Mouse (Mus musculus): Measurements from ENCODE around the gene 4921517D22Rik.

Gene 4921517D22Rik

GRCm38 (mm10) chr13:59661387-59661786, 32.5 kb downstream of the 4921517D22Rik start:
- DNase-seq (ENCODE audit: low read depth, low spot score) = no peak

GRCm38 (mm10) chr13:59660371-59660770, 33.5 kb downstream of the 4921517D22Rik start:
- DNase-seq (ENCODE audit: low read depth, low spot score) = no peak

- DNase-seq (ENCODE audit: low read depth, low spot score) = no peak
These were observed 36.1 kb downstream of the 4921517D22Rik start for GRCm38 (mm10) chr13:59657781-59658180.

DNA sequence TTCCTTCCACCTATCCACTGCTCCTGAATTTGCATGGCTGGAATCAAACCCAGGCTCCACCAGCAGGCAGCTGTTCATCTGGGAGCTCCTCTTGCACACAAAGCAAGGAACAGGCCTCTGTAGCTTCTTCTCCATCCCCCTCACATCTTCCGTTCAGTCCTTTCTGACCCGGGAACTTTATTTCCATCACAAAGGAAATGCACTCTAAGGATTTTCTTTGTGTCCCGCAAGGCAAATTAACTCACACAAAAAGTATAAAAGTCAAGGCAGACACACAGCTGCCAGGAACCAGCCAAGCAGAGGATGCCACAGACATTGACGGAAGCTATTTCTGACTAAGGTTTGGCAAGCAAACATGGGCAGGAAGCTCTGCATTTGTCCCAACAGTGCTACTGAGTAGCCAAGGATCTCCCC, 36.9 kb downstream of the 4921517D22Rik start:
- no peak for DNase-seq (ENCODE audit: low read depth, low spot score)

DNA sequence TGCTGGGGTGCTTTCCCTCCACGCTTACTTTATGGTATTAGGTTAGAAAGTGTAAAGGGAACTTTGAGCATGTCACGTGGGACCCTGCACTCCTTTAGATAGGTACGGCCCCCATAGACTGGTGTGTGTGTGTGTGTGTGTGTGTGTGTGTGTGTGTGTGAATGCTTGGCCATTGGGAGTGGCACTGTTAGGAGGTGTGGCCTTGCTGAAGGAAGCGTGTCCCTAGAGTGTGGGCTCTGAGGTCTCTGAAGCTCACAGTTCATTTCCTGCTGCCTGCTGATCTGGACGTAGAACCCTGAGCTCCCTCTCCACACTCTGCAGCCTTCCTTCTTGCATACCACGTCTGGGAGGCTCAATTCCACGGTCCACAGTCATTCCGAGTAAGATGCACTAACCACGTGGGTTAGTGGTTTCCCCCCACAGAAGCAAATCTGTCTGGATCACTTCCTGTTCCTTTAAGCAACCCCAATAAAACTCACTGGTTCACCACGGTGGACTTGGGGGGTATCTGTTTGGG, 37.5 kb downstream of the 4921517D22Rik start:
- DNase-seq (ENCODE audit: low read depth, low spot score) = no peak

DNA sequence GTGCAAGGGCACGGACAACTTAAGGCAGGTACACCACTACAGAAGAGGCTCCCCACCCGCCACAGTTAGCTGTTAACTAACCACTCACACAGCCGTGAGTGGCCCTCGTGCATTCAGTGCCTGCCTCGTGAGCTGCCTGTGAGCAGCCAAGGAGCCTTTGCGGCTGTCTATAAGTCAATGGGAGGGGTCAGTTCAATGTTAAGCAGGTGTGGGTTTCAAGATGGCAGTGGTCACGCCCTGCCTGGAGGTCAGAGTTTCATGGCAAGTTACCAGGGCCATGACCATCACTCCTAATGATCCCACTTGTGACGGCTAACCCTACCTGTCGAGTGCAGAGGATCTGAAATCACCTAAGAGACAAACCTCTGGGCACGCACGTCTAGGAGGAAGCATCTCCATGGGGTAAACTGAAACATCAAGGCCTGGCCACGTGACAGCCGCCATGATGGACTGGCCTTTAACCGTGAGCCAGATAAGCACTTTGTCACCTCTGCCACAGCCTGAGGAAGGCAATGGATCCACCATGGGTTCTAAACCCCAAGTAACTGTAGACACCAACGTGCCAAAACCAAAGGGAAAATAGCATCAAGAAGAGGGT, 38.1 kb downstream of the 4921517D22Rik start:
- DNase-seq (ENCODE audit: low read depth, low spot score) = no peak

GRCm38 (mm10) chr13:59654465-59654864, 39.4 kb downstream of the 4921517D22Rik start:
- DNase-seq (ENCODE audit: low read depth, low spot score) = no peak

DNA sequence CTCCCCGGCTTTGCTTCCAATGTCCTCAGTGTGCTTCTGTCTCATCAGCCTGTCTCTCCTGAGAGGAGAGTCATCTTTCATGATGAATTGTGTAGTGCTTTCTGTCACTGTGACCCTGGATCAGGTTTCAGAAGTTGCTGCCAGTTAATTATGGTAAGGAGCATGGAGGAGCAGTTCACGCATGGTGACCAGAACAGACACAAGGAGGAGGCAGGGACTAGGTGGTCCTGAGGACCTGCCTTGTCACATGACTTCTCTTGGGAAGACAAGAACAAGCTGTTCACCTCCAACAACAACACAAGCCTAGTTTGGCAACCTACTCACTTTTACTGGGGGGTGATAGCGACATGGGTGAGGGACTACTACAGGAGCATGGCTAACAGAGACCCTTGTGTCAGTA, 40.8 kb downstream of the 4921517D22Rik start:
- no peak for DNase-seq (ENCODE audit: low read depth, low spot score)

GRCm38 (mm10) chr13:59652651-59653050, 41.3 kb downstream of the 4921517D22Rik start:
- no peak for DNase-seq (ENCODE audit: low read depth, low spot score)

DNA sequence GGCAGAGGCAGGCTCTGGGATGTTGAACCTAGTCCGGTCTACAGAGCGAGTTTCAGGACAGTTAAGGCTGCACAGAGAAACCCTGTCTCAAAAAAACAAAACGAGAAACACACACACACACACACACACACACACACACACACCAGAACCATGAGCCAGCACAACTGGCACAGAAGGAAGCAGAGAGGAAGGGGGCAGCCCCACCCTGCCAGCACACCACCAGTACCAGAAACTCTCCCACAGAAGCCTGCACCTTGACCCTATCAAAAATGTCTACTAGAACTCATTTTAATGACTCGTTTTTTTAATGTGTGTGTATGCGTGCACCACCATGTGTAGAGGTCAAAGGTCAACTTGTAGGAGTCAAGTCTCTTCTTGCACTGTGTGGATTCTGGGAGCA, 44.1 kb downstream of the 4921517D22Rik start:
- no peak for DNase-seq (ENCODE audit: low read depth, low spot score)

- no peak for DNase-seq (ENCODE audit: low read depth, low spot score)
These were observed 45.3 kb downstream of the 4921517D22Rik start for GRCm38 (mm10) chr13:59648598-59648997.

- DNase-seq (ENCODE audit: low read depth, low spot score) = no peak
These were observed 46.4 kb downstream of the 4921517D22Rik start for GRCm38 (mm10) chr13:59647484-59647883.

DNA sequence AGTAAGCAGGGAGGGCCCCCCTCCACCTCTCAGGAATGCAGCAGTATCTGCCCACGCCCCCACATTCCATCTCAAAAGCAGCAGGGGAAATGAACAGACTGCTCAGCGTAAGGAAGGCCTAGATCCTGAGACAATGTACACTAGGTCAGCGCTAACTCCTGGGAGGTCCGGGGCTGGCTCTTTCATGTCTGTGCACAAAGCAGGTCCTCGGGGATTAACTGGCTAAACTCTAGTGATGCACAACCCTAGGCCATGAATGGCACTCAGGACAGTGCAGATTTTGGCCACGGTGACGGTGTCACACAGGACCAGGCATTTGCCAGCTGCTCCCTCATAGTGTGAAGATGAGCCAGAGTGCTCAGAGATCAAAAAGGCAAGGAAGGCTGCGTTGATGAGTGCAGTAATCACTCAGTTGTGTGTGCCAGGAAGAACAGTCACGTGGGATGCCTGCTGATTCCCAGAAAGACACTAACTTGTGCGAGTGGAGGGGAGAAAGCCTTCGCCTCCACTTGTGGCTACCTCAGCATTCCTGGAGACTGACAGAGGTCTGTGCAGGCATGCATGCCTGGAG, 47.1 kb downstream of the 4921517D22Rik start:
- no peak for DNase-seq (ENCODE audit: low read depth, low spot score)

GRCm38 (mm10) chr13:59645491-59645890, 48.4 kb downstream of the 4921517D22Rik start:
- no peak for DNase-seq (ENCODE audit: low read depth, low spot score)

DNA sequence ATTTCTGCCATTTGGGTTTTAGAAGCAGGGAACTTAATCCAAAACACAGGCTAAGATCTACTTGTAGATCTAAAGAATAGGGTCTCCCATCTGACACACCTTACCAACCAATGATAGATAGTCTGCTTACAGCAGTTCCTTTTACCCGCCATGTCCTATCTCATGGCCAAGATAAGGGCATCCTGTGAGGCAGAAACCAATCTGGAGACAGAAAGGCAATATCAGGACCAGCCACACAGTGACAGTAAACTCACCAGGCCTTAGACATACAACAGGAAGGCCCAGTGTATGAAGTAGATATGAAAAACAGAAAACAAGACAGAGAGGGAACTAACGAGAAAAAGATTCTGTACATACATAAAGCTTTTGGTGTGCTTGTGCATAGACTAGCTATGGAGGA, 51.1 kb downstream of the 4921517D22Rik start:
- DNase-seq (ENCODE audit: low read depth, low spot score) = no peak

- DNase-seq (ENCODE audit: low read depth, low spot score) = no peak
These were observed 53.8 kb downstream of the 4921517D22Rik start for GRCm38 (mm10) chr13:59640178-59640440.

DNA sequence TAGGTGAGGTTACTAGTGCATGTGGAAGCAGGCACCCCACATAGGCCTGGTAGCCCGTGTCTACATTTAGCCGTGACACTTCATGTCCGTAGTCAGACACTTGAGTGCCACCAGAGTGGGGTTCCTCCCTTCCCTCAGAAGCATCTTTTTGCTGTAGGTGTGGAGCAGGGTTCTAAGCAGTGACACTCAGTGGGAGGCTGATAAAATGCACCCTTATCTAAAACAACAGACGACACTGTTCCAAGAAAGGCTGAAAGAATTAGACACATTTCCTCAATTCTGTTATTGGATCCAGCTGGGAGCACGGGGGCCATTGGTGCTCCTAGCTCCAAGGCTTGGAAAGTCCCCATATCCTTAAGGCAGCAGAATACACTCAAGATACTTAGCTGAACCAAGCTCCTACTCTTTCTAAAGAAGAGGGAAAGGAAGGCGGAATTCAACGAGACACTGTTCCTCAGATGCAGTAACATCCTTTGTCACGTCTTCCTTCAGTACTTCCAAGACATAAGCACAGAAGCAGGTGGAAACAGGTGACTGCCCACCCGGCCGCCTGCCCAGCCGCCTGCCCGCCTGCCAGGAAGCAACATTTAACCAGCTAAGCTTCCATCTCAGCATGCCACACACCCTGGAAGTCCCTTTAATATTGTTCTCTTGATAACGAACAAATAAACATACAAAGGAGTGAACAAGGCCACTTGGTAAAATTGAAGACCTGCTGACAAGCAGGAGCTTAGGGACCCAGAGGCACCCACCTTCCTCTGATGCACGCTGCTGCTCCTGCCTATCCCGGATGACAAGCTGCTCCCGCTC, 54.3 kb downstream of the 4921517D22Rik start:
- DNase-seq (ENCODE audit: low read depth, low spot score) = no peak

DNA sequence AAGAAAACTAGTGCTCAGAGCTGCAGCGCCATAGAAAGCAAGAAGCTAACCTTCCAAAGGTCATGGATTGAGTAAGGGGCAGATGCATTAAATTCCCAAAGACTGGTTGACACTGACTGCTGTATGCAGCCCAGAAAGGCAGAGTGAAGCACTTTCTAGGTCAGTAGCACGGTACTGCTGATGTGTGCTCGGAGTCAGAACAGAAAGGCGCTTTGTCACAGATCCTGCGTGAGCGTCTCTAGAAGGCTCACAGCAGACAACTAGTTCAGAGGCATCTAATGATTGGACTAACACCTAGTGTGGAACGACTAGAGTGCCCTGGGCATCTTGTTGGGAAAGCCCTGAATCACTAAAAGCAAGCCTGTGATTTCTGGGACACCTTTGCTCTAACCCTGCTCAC, 56.1 kb downstream of the 4921517D22Rik start:
- no peak for DNase-seq (ENCODE audit: low read depth, low spot score)
